Mouse (Mus musculus) lung, postnatal 0 days (tissue): ENCODE data around the gene Ccdc146.

Experiments used
- CTCF ChIP-seq: IDR thresholded peaks from 2 replicates; pipeline ENCODE4 v1.5.1; 2016; ENCODE audit warnings: antibody characterized with exemption, mild to moderate bottlenecking
- EP300 ChIP-seq: IDR thresholded peaks from 2 replicates; pipeline ENCODE4 v1.6.1; 2016; ENCODE audit warnings: antibody characterized with exemption, mild to moderate bottlenecking, control low read depth

DNA sequence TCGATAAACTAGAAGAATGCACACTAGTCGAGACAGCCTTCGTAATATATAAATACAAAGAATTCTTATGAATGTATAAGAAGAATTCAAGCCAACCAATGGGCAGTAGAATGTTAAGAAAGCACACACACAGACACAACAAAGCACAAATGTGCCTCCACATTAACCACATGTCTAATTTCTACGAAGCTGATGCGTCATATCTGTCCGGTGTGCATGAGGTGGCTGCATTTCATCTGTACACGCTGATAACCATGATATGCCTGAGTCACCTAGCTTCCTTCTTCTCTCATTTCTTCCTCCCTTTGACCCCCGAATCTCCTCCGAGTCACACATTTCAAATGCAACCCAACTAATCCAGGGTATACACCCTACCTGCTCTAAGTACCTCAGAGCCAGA is 39.5 kb downstream of the Ccdc146 start:
- TF ChIP-seq CTCF = no peak
- TF ChIP-seq EP300 = no peak
